Mouse (Mus musculus) gastrocnemius, postnatal 14 days (tissue): ENCODE results near the gene Phlpp1. TPM values are rescaled to one million over a fixed set of nuclear protein-coding genes. Genes with fewer than 3 reads are reported as not detected.

ENCODE experiments used
- DNase-seq: peaks from one replicate; pipeline ENCODE4 v3.0.0; 2021; ENCODE audit warnings: mixed read lengths
- intact Hi-C: fragments of 180-260 bp; cut with DNase I; formaldehyde crosslinking; loops from one replicate; pipeline ENCODE4 v1.15.1; 2025; ENCODE audit warnings: low total_unique reads
- total RNA-seq, 2 experiments: library from RNA; stranded (reverse); gene quantifications; 2 replicates each; pipeline ENCODE4 v1.2.3; 2021

Gene Phlpp1
- total RNA-seq, 2 experiments from 2014 or later: 7.1 to 8.5 TPM

DNA sequence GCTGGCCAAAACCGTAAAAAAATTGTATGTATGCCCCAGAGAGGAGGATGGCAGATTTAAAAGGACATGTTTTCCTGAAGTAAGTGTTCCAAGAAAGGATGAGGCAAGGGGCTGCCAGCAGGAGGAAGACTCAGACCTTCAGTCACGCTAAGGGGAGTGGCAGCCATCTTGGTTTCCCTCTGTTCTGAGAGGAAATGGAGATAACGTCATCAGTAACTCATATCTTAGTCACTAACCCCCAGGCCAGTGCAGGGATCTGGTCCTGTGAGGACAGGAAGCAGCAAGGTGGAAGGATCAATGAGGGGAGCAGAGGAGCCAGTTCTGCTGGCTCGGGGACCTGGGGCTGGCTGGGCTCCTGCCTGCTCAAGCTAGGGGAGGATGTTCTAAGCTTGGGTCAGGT, 10.6 kb upstream of the Phlpp1 start:
- intact Hi-C loops: loop anchor here (10.0 kb wide), 1 partner anchor 86 kb away; no protein-coding TSS in a partner anchor

DNA sequence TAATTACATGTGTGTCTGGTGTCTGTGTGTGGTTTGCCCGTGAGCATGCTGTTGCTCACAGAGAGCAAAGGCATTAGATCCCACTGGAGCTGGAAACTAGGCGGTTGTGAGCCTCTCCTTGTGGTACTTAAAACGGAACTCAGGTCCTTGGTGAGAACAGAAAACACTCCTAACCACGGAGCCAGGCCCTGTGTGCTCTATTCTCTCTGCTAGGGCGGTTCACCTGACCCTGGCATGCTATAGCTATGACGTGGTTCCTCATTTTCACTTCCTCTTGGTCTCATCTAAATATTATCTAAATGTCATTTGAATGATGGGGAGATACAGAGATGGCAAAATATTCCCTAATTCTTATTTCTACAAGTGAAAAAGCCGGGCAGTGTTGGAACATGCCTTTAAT, 9.0 kb upstream of the Phlpp1 start:
- intact Hi-C loops: loop anchor here (10.0 kb wide), 1 partner anchor 88 kb away; no protein-coding TSS in a partner anchor
- DNase-seq: no peak

More for the DNA sequence above, 10.6 kb upstream of the Phlpp1 start:
- no peak for DNase-seq

DNA sequence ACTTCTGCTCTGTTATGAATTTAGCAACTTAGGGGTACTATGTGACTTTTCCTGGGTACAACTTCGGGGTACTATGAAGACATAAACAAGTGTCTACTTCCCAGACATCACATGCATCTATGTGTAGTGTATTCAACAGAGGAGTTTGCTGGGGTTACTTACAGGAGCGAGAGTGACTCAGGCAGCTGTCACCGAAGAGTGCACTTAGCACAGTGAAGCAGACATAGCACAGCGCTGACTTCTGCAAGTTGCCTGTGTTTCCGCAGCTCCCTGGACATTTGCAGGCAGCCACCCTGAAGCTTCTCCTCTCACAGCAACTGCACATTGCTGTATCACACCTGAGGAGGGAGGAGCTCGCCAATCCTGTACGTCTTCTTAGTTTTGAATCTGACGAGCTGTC, 8.2 kb upstream of the Phlpp1 start:
- intact Hi-C loops: loop anchor here (10.0 kb wide), 1 partner anchor 89 kb away; no protein-coding TSS in a partner anchor
- no peak for DNase-seq

DNA sequence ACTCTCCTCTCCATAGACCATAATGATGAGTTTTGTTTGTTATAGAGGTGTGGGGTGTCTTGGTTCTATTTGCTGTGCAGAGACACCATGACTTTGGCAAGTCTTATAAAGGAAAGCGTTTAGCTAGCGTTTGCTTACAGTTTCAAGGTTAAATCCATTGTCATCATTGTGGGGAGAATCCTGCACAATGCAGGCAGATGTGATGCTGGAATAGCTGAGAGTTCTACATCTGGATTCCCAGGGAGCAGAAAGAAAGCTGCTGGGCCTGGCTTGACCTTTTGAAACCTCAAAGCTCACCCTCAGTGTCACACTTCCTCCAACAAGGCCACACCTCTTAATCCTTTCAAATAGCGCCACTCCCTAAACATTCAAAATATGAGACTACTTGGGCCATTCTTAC, 7.4 kb upstream of the Phlpp1 start:
- intact Hi-C loops: loop anchor here (10.0 kb wide), 1 partner anchor 89 kb away; no protein-coding TSS in a partner anchor
- DNase-seq: no peak

DNA sequence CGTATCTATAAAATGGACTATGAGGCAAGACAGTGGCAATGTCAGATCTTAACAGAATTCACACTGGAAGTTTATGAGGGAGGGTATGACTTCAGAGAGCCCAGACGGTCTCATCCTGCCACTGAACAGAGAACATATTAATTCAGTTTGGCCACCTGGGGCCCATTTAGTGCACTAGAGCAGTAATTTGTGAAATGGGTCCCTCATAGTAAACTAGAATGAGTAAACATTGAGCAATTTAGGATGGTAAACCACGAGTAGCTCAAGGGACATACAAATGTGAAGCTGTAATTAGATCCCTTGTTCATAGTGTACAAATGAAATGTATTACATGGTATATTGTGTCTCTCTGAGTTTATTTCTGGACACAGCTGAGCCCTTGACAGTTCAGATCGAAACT, 3.6 kb upstream of the Phlpp1 start:
- intact Hi-C loops: loop anchor here (5.0 to 10.0 kb wide), 2 partner anchors 93 to 224 kb away; no protein-coding TSS in a partner anchor
- no peak for DNase-seq

DNA sequence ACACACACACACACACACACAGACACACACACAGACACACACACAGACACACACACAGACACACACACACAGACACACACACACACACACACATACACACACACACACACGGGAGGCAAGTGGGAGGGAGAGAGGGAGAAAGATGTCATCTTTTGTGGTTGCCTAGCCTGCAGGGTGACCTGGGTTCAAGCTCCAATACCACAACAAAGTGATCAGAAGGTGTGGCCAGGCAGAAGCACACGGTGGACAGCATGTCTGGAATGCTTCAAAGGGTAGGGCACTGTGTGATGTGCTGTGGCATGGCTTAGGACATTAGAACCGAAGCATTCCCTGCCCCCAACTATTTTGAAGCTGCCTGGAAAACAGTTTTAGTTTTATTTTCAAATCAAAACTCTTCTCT, 2.8 kb upstream of the Phlpp1 start:
- intact Hi-C loops: loop anchor here (5.0 to 10.0 kb wide), 2 partner anchors 94 to 224 kb away; no protein-coding TSS in a partner anchor

DNA sequence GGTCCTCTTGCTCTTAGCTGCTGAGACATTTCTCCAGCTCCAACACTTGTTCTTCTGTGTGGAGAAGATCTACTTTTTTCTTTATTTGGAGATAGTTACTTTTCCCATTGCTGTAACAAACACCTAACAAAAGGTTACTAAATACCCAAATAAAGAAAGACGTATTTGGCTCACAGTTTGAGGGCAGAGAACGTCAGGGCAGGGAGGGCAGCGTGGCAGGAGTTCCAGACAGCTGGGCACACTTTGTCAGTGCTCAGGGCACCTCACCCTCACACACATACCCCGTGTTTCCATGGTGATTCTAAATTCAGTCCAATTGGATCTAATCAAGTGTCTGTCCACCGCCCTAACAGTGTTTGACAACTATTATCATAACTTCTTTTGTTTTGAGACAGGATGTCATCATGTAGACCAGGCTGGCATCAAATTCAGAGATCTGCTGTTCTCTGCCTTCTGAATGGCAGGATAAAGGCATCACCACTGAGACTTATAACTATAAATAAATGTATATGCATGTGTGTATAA, 1.7 kb upstream of the Phlpp1 start:
- DNase-seq: no peak
- intact Hi-C loops: loop anchor here (5.0 to 10.0 kb wide), 2 partner anchors 95 to 222 kb away; no protein-coding TSS in a partner anchor

More for the DNA sequence above, 2.8 kb upstream of the Phlpp1 start:
- no peak for DNase-seq

DNA sequence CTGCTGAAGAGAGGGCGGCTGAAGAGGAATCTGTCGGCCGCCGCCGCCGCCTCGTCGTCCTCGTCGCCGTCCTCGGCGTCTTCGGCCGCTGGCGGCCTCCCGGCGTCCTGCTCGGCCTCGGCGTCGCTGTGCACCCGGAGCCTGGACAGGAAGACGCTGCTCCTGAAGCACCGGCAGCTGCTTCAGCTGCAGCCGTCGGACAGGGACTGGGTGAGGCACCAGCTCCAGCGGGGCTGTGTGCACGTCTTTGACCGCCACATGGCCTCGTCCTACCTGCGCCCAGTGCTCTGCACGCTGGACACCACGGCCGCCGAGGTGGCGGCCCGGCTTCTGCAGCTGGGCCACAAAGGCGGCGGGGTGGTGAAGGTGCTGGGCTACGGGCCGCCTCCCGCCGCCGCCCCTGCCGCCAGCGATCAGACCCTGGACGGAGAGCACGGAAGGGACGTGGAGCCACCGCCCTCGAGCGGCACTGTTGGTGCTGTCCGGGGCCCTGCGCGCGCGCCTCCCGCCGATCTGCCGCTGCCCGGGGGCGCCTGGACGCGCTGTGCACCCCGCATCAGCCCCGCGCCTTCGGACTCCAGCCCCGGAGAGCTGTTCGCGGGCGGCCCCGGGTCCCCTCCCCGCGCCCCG, 864 bp downstream of the Phlpp1 start:
- intact Hi-C loops: no loop called here
- peak; percentile 56 for DNase-seq

DNA sequence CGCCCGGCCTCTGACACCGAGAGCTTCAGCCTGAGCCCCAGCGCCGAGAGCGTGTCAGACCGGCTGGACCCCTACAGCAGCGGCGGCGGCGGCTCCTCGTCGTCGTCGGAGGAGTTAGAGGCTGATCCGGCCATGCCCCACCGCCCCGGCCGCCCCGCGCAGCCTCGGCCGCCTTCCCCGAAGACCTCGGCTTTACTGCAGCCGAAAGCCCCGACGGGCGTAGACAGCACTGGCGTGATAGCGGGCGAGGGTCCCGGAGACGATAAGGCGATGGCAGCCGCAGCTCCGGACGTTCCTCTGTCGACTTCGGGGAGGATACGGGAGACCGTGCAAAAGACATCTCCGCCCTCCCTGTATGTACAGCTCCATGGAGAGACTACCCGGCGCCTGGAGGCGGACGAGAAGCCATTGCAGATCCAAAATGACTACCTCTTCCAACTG, 1.4 kb downstream of the Phlpp1 start:
- peak; percentile 43 for DNase-seq
- intact Hi-C loops: no loop called here

DNA sequence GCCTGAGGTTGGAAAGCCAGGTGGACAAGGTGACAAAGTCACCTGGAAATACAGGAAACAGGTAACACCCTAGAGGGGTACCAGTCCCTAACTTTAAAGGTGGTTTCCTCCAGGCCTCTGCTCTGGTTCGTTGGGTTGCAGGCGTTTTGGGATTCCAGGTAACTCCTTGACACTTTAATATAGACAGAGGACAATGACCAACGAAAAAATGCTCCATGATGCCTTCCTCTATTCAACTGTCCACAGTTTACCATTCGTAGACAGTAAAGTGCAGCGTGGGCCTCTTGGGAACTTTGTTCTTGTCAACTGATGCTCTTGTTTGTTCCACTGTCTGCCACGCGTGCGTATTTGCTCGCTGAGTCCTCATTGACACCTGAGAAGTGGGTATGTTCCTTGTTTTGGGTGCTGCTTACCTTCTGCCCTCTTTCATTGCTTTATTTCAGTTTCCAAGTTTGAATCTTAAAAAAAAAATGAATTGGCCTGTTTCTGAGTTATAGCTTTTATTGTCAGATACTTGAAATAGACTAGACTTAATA, 2.1 kb downstream of the Phlpp1 start:
- no peak for DNase-seq
- intact Hi-C loops: no loop called here

DNA sequence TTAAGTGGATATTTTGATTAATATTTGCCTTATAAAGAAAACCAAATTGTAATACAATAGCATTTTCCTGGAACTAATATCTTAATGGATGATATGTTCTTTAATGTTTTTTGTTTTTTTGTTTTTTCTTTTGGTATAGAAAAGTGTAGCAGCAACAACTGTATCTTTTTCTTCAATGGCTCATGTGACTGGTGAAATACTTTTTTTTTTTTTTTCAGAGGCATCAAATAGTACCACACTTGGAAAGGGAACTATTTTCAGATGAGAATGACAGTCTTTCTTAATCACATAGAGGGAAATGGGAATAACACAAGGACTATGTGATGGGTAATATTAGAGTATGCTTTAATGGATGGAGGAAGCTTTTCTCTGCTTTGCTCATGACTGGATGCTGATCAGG, 3.0 kb downstream of the Phlpp1 start:
- no peak for DNase-seq
- intact Hi-C loops: no loop called here

DNA sequence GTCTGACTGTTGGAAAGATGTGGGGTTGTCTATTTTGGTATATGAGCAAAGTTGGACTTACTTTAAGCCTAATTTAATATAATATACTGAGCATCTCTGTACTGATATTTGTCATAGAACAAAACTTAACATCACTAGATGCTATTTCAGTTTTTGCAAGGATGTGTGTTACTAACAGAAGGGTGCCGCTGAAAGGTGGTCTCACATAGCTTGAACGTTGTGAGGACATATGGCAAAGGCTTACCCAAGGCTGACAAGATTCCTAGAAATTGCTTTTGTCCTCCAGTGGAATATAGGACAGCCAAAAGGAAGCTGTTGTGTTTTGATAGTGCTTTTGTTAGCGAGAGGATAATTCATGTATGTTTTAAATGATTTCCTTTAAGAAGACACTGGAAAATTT, 3.8 kb downstream of the Phlpp1 start:
- intact Hi-C loops: no loop called here
- DNase-seq: no peak

DNA sequence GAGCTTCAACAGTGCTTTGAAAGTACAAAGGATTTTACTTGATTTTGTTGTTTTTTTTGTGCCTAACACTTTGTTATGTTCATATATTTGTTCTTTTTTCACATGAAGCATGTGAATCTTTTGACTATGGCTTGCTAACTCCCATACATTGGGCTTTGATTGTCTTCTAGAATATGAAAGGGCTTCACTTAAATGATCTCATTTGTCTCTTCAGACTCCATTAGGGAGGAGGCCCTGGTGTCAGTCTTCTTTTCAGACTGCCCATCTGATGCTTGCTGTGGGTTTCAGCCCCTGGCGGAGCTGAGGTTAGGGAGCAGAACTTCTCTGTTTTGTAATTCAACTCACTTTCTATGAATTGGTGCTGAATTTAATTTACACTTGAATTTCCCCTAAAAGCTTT, 5.2 kb downstream of the Phlpp1 start:
- no peak for DNase-seq
- intact Hi-C loops: no loop called here

DNA sequence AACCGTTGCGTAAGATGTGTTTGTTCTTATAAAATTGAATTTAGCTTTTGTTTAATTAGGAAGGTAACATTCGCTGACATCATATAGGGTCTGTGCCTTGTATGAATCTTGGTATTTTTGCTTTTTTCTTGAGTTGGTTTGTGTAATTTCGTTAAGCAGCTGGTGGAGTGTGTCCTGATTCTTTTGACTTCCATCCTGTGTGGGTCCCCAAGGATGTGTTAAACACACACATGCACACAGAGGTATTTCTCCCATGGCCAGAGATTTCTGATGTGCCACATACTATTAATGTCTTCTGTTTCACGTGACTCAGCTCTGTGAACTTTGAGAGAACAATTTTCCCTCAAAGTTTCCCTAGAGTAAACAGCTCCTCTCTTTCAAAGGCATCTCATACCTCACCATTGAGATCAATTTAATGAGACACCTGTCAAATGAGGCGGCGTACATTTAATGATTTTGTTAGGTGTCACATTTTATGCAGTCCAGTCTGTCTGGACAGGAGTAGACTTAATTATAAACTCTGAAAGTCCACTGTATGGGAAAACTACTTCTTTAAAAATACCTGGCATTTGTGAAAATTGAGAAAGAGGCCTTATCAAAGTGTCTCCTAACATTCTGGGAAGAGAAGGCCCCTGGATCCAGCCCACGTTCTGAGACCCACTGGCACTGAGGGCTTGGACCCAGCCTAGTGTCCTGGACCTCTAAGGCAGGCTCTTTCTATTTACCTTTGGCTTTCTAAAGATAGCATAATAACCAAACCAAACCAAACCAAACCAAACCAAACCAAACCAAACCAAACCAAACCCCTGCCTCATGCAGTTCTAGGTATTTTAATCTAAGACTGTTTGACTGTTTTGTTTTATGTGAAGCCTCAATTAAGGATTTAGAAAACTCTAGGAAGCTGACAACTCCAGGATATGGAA, 6.6 kb downstream of the Phlpp1 start:
- intact Hi-C loops: no loop called here
- DNase-seq: no peak

DNA sequence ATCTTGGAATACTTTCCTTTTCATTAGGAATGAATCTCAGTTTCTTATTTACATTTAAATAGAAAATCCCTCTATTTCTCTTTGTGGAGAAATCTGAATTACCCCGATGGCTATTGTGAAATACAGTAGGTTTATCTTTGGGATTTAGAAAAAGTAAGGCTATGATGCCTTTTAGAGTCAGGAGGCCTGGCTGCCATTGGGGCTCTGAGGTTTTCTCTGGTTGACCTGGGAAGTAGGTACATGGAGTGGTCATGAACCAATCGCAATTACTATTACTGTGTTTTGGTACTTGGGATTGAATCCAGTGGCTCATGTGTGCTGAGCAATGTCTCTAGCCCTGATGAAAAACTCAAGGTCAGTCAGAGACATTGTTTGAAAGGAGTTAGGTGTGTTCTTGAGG, 12.1 kb downstream of the Phlpp1 start:
- no peak for DNase-seq
- intact Hi-C loops: no loop called here

DNA sequence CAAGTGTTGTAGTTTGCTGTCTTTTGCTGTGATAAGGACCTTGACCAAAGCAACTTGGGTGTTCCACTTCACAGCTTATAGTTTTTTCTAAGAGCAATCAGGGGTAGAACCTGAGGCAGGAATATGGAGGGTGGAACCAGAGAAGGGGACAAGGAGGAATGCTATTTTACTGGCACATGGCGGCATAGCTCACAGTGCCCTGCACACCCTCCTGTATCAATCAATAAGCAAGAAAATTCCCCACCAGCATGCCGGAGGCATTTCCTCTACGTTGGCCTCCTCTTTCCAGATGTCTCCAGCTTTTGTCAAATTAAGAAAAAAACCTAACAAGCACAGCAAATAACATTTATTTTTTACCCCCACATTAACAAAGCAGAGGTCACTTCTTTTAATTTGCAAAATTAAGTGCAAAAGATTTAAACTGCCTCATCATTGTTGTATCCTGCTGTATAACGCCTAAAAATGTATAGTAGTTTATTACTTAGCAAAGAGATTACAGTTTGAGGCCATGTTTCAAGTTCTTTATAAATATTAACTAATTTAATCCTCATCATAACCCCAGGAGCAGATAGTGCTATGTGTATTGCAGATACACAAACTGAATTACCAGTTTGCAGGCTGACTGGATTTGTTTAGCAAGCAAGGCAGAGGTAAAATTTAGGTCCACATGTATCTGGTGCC, 13.4 kb downstream of the Phlpp1 start:
- no peak for DNase-seq
- intact Hi-C loops: no loop called here

DNA sequence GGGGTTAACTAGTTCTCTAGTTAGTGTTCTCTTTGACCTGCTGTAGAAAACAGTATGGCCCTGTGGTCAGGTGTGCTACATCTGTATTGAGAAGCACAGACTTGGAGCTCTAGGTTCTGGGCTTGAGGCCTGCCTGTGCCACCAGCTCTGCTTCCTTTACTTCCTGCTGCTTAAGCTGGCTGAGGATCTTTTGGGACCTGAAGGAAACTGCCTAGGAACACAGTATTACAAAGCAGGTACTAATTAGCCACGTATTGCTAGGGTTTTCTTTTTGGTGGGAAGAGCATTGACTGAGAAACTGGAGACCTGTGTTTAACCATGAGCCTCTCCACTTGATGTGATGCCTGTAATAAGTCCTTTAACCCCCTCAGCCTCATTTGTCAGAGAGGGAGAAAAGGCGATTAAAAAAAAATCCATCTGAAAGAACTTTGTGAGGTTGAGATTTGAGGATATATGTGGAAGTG, 13.9 kb downstream of the Phlpp1 start:
- DNase-seq: no peak
- intact Hi-C loops: no loop called here

DNA sequence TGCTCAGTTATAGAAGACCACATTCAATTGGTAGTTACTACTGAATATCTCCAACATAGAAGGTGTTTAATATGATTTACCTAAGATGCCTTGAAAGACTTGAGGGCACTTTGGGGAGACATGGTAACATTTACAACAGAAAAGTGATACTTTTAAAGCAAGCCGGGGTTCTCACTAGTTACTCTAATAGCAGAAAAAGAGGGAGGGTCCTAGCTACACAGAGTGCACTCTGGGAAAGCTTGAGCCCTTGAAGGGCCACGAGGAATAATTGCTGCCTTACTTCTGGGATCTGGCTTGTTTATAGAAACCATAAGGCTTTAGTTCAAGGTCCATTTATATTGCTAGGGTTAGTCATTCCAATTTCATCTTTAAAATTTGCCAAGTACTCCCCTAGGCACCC, 14.5 kb downstream of the Phlpp1 start:
- intact Hi-C loops: no loop called here
- DNase-seq: no peak

DNA sequence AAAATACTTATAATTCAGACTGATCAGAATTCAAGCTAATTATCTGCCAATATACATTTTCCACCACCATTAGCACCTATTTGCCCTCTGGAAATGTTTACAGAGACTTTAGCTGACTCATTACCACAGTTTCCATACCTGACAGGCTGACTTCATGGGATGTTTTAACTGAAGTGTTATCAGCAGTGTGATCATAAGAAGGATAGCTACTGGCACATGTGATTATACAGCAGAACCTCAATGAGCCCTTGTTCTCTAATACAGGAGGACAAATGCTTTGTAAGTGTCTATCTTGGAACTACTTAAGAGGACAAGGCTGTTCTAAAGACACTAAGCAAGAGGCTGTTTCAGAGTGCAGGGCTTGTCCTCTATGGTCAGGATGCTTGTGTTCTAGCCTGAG, 15.9 kb downstream of the Phlpp1 start:
- intact Hi-C loops: no loop called here
- DNase-seq: no peak
